Mouse (Mus musculus) megakaryocyte, embryonic 14.5 days (primary cell): ENCODE results near the gene Ppp1r10.

Source experiments
- FLI1 ChIP-seq: IDR thresholded peaks from 2 replicates; pipeline ENCODE4 v1.6.1; 2012; ENCODE audit warnings: low read length, inconsistent platforms, mixed read lengths
- GATA1 ChIP-seq: IDR thresholded peaks from 3 replicates; pipeline ENCODE4 v1.6.1; 2012; ENCODE audit warnings: mixed read lengths, low read length, inconsistent platforms, borderline replicate concordance

- TF ChIP-seq FLI1 (no peak), GATA1 (no peak)
These were observed 53.5 kb downstream of the Ppp1r10 start, which contains the start of gene Abcf1 for GRCm38 (mm10) chr17:35969418-35970389.
